Mouse (Mus musculus) stomach, embryonic 14.5 days (tissue): Measurements from ENCODE around the gene Mllt6. TPM values are rescaled to one million over a fixed set of nuclear protein-coding genes. Genes with fewer than 3 reads are reported as not detected.

Source experiments
- ATAC-seq: fragments of 200-750 bp; cut with Nextera tagmentation; 2 replicates; pipeline ENCODE4 v1.8.0; 2017; ENCODE audit warnings: low read depth, moderate TSS enrichment; ENCODE audit not compliant: insufficient number of reproducible peaks, insufficient read depth, low FRiP score
- H3K27ac ChIP-seq: fragments of 300-500 bp; sonication (generic); 2 replicates; pipeline ENCODE4 v1.5.1; 2014; ENCODE audit warnings: mild to moderate bottlenecking, low read length, moderate library complexity, mixed read lengths
- H3K27me3 ChIP-seq: fragments of 300-500 bp; sonication (generic); 2 replicates; pipeline ENCODE4 v1.6.1; 2014; ENCODE audit warnings: low read length, control low read depth, mixed read lengths; ENCODE audit not compliant: control insufficient read depth, insufficient read depth
- H3K36me3 ChIP-seq: fragments of 300-500 bp; sonication (generic); 2 replicates; pipeline ENCODE4 v1.6.1; 2014; ENCODE audit warnings: mild to moderate bottlenecking, control low read depth, low read length, moderate library complexity, mixed read lengths; ENCODE audit not compliant: control insufficient read depth, insufficient read depth
- H3K4me1 ChIP-seq: fragments of 300-500 bp; sonication (generic); 2 replicates; pipeline ENCODE4 v1.6.1; 2014; ENCODE audit warnings: low read length, control low read depth, mixed read lengths; ENCODE audit not compliant: control insufficient read depth, insufficient read depth
- H3K4me2 ChIP-seq: fragments of 300-500 bp; sonication (generic); replicated peaks from 2 replicates; pipeline ENCODE4 v1.6.1; 2014; ENCODE audit warnings: low read depth, low read length, control low read depth
- H3K4me3 ChIP-seq: fragments of 300-500 bp; sonication (generic); 2 replicates; pipeline ENCODE4 v1.5.1; 2014; ENCODE audit warnings: low read depth, low read length, control low read depth
- H3K9ac ChIP-seq: fragments of 300-500 bp; sonication (generic); replicated peaks from 2 replicates; pipeline ENCODE4 v1.6.1; 2014; ENCODE audit warnings: low read depth, mild to moderate bottlenecking, control low read depth, low read length, moderate library complexity, mixed read lengths
- H3K9me3 ChIP-seq: fragments of 300-500 bp; sonication (generic); 2 replicates; pipeline ENCODE4 v1.6.1; 2016; ENCODE audit warnings: low read depth, low read length, control low read depth; ENCODE audit not compliant: control insufficient read depth
- WGBS: fragments of 180-500 bp; shearing (Covaris S2); extraction: QIAGEN DNeasy Blood & Tissue Kit; methylation state at CpG from one replicate; pipeline ENCODE4 v1.1.7; 2014; 5-methylcytosine and 5-hydroxymethylcytosine counted together
- polyA plus RNA-seq: library from polyadenylated mRNA; unstranded; fragments of >200 nt; fragmentation: Nextera tagmentation; extraction: Ambion mirVana; gene quantifications from 2 replicates; pipeline ENCODE4 v1.2.1, GENCODE M21; 2014

The Mllt6 gene
- polyA plus RNA-seq, 1 experiment from 2014 or later = 4.3 TPM

DNA sequence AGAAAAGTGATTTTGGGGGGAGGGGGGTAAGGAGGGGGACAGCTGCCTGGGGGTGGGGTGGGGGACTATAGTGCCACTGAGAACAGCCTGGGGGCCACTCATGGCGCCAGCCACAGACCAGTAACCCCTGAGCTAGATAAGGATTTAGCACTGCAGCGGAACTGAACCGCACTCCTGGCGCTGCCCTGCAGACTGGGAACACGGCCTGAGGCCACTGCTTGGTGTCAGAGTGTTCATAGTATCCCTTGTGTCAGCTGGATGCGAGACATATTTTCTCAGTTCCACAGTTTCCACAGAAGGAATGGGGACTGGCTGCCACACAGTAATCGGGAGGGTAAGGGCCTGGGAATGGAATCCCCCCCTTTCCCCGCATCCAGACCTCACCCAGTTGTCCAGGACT lies 52.8 kb downstream of the Mllt6 start:
- ATAC-seq = no peak
- H3K4me3 ChIP-seq = no peak overlapping the region
- H3K36me3 ChIP-seq = peaks cover 35% of the 10 kb centered on the region
- H3K27ac ChIP-seq = no peak overlapping the region
- 89% methylated on average over 8 of the region's 8 CpGs for WGBS
- no peak overlapping the region for H3K4me2 ChIP-seq
- H3K27me3 ChIP-seq = no peaks in the 10 kb centered on the region
- no peaks in the 10 kb centered on the region for H3K4me1 ChIP-seq
- no peaks in the 10 kb centered on the region for H3K9me3 ChIP-seq
- no peak overlapping the region for H3K9ac ChIP-seq

DNA sequence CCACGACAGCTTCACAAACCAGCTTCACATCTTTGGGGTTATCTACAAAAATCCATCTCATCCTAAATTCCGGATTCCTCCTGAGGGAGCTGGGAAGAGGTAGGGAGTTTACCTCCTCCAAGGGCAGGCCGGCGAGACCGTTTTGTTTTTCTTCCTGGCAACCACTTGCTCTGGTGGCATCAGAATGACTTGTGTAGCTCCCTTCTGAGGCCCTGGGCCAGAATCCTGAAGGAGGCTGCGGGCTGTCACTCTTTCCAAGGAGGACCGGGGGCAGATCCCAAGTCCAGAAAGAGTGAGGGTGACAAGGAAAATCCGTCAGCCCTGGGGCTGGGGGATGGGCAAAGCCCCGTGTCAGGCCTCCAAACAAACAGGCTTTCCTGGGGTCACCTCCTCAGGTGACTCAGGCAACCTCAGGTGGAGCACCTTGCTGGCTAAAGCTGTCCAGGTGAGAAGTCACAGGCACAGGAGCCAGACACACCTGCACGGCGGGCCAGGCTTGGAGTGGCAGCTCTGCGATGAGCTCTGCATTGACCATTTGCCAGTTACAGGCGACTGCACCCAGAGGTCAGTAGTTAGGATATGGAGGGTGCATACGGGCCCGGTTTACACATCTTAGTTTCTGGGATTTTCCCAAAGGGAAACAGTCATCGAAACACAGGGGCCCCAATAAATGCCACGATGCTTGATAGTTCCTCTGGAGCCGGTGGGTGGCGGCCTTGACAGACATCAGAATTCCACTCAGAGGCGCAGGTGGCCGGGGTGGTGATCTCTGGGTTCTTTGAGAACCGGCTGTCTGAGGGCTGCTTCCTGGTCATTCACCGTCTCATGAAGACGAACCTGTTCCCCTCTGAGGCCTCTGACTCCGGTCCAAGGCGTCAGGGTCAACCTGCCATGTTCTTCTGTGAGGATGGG lies 54.4 kb downstream of the Mllt6 start:
- no peaks in the 10 kb centered on the region for H3K4me1 ChIP-seq
- H3K36me3 ChIP-seq = peaks cover 46% of the 10 kb centered on the region
- no peak overlapping the region for H3K9ac ChIP-seq
- H3K27me3 ChIP-seq = no peaks in the 10 kb centered on the region
- H3K27ac ChIP-seq = no peak overlapping the region
- no peak for ATAC-seq
- no peak overlapping the region for H3K4me3 ChIP-seq
- H3K9me3 ChIP-seq = no peaks in the 10 kb centered on the region; the same call in 1 of the 2 replicates
- WGBS = 84% methylated on average over 26 of the region's 26 CpGs
- H3K4me2 ChIP-seq = no peak overlapping the region

DNA sequence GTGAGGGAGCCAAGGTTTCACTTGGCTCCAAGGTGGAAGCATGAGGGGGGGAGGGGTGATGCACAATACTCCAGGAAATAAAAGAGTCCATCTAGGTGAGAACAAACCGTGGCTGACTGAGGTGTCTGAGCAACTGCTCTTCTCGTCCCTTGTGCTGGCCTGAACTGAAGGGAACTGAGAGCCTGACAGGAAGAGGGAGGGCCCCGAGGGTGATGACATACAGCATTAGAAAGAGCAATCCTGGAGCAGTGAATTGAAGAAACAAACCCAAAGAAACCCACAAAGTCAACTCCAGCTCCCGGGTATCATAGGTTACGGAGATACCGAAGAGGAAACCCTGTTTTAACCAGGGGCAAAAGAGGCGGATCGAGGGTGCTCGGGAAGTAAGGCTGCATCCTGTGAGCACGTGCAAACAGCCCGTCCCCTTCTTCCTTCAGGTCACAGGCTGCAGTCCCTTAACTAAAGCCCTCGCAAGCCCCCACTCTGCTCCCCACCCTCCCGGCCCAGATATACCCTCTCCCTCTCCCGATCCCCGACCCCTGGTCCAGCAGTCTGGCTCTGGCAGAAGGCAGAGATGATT lies 55.2 kb downstream of the Mllt6 start:
- no peak overlapping the region for H3K4me2 ChIP-seq
- ATAC-seq = no peak
- no peaks in the 10 kb centered on the region for H3K27me3 ChIP-seq
- WGBS = 83% methylated on average over 15 of the region's 15 CpGs
- no peaks in the 10 kb centered on the region for H3K4me1 ChIP-seq
- H3K36me3 ChIP-seq = peaks cover 46% of the 10 kb centered on the region
- H3K4me3 ChIP-seq = no peak overlapping the region
- no peak overlapping the region for H3K27ac ChIP-seq
- H3K9me3 ChIP-seq = no peaks in the 10 kb centered on the region; the same call in 1 of the 2 replicates
- H3K9ac ChIP-seq = no peak overlapping the region

DNA sequence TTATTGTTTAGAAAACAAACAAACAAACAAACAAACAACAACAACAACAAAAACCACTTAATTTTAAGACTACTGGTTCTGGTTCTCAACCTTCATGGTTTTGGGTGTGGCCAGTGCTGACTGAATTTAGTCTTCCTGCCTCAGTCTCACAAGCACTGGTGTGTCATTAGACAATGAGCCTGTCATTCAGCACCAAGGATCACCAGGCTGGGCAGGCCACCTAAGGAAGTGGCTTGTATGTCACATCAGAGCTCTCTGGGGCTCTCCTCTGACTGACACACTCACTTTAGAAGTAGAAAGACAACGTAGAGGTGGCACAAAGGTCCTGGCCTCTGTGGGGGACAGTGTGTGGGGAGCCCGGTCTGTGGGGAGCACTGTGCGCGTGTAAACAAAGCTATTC lies 55.8 kb downstream of the Mllt6 start:
- H3K27me3 ChIP-seq = no peaks in the 10 kb centered on the region
- peaks cover 44% of the 10 kb centered on the region for H3K36me3 ChIP-seq
- WGBS = 86% methylated on average over 4 of the region's 4 CpGs

DNA sequence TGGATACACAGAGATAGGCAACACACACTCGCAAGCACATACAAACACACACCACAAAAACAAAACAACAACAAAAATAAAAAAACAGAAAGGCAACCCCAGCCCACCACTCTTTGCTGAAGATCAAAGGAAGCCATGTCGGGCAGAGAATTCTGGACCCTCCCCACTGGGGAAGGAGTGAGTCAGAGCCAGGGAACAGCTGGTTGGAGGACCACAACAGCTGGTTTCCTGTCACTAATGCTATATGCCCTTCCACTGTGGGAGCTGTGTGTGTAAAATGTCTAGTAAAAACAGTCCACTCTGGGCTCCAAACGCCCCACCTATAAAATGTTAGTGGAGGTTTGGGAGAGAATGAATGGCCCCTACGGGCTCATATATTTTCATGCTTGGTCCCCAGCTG lies 58.1 kb downstream of the Mllt6 start:
- ATAC-seq = no peak
- 90% methylated on average over 4 of the region's 4 CpGs for WGBS
- Histone ChIP-seq H3K9me3 (no peaks in the 10 kb centered on the region; the same call in 1 of the 2 replicates), H3K4me3 (no peak overlapping the region), H3K27me3 (no peaks in the 10 kb centered on the region), H3K4me2 (no peak overlapping the region), H3K4me1 (no peaks in the 10 kb centered on the region), H3K36me3 (peaks cover 56% of the 10 kb centered on the region), H3K27ac (no peak overlapping the region), H3K9ac (no peak overlapping the region)

More for the DNA sequence above, 55.8 kb downstream of the Mllt6 start:
- Histone ChIP-seq H3K4me2 (no peak overlapping the region), H3K4me3 (no peak overlapping the region), H3K9ac (no peak overlapping the region), H3K9me3 (no peaks in the 10 kb centered on the region; the same call in 1 of the 2 replicates), H3K27ac (no peak overlapping the region), H3K4me1 (no peaks in the 10 kb centered on the region)
- no peak for ATAC-seq

DNA sequence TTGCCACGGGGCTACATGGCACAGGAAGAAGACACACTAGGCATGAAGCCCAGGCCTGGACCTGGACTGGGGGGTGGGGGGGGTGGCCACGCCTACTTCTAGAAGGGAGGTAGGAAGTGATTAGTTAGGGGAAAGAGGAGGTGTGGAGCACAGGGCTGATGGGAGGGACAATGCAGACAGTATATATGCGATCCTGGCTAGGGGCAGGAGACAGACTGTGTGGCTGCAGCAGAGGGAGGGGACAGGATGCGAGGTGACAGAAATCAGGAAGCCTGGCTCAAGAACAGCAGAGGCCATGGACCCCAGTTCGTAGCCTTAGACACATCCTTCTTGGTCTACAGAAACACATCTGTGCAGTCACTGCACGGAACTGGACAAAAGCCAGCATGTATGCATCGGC lies 60.5 kb downstream of the Mllt6 start:
- H3K9me3 ChIP-seq = no peaks in the 10 kb centered on the region; the same call in 1 of the 2 replicates
- ATAC-seq = no peak; the same call in 1 of the 2 replicates
- H3K27me3 ChIP-seq = no peaks in the 10 kb centered on the region
- H3K4me3 ChIP-seq = no peak overlapping the region
- H3K4me1 ChIP-seq = no peaks in the 10 kb centered on the region
- peaks cover 68% of the 10 kb centered on the region for H3K36me3 ChIP-seq
- H3K27ac ChIP-seq = no peak overlapping the region
- H3K9ac ChIP-seq = no peak overlapping the region
- WGBS = 82% methylated on average over 7 of the region's 7 CpGs
- no peak overlapping the region for H3K4me2 ChIP-seq

DNA sequence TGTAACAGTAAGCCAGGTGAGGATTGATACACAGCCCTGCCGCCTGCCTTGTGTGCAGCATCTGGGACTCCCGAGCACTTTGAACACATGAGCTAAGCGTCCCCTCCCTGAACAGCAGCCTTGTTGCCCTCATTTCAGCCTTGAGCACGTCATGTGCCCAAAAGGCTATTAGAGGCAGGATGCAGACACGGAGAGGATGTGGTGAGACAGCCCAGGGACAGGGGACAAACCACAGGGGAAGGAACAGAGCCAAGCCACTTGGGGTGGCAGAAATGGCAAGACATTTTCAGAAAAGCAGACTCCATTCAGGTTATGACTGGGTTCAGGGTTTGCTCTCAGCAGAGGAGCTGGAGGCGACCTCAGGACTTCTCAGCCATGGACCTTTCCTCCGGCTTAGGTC lies 65.1 kb downstream of the Mllt6 start:
- Histone ChIP-seq H3K27me3 (no peaks in the 10 kb centered on the region), H3K4me3 (no peak overlapping the region), H3K27ac (no peak overlapping the region), H3K36me3 (peaks cover 51% of the 10 kb centered on the region), H3K4me1 (no peaks in the 10 kb centered on the region), H3K9ac (no peak overlapping the region), H3K4me2 (no peak overlapping the region), H3K9me3 (no peaks in the 10 kb centered on the region)
- no peak for ATAC-seq
- 67% methylated on average over 7 of the region's 7 CpGs for WGBS

DNA sequence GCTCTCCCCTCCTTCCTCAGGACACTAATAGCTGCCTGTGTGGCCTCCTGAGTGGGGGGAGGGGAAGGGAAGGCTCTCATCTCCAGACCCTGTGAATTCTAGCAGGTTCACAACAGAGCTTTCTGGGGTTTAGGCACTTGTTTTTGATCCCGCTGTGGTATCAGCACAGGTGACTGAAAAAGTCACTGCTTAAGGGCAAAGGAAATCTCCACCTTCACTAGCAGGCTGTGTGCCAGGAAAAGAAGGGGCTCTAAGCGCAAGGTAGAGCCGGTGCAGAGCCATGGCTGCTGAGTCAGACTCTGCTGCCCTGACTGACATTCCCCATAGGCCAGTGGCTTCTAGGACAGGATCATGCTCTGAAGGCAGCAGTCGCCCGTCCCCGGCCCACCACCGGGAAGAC lies 65.5 kb downstream of the Mllt6 start:
- WGBS = 76% methylated on average over 7 of the region's 7 CpGs
- no peak for ATAC-seq
- Histone ChIP-seq H3K36me3 (peaks cover 50% of the 10 kb centered on the region), H3K27ac (no peak overlapping the region), H3K9ac (no peak overlapping the region), H3K27me3 (no peaks in the 10 kb centered on the region), H3K9me3 (no peaks in the 10 kb centered on the region), H3K4me2 (no peak overlapping the region), H3K4me3 (no peak overlapping the region), H3K4me1 (no peaks in the 10 kb centered on the region)
